Comparison of ENCODE assay signal across 32 mouse cellular contexts in the genomic region with DNA sequence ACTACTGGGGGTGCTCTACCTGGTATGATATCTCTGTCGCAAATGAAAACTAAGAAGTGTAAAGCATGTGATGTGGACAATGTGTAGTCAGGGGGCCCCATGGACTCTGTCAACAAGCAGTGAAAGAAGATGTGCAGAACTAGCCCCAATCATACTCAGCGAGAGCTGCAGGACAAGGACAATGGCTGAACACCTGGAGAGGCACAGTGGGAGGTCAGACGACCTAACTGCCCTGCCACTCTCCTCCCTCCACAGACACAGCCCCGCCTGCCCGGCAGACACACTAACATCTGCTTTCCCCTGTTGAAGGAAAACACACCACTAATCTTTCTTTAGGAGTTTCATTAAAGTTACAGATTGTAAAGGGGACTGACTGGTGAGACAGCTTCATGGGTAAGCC.
DNase-seq lines count a peak whose midpoint lies in the region; ATAC-seq lines count a peak whose summit lies in the region.
"Had no signal": no experiment of that assay in that cellular context is flagged by ENCODE, and none has a peak within 500 bp of the region (broad histone marks: within the 10 kb centered on the region; RNA-seq: fewer than 3 reads in every experiment).

No protein-coding gene starts in this region.

- H3K4me2 ChIP-seq in heart, embryonic 13.5 days: no peak overlapping the region
- H3K4me2 ChIP-seq: embryonic facial prominence, embryonic 15.5 days; limb, embryonic 12.5 days; liver, embryonic 11.5 days; neural tube, embryonic 13.5 days had no signal

- 33% methylated on average over 5 of the region's 5 CpGs for WGBS in heart, embryonic 13.5 days

- peaks cover 20% of the 10 kb centered on the region for H3K4me1 ChIP-seq in heart, embryonic 13.5 days
- H3K4me1 ChIP-seq: embryonic facial prominence, embryonic 15.5 days; midbrain, embryonic 10.5 days; neural tube, embryonic 13.5 days had no signal

- H3K4me3 ChIP-seq in heart, embryonic 13.5 days: no peak overlapping the region
- H3K4me3 ChIP-seq: embryonic facial prominence, embryonic 15.5 days; left cerebral cortex, adult 2 months; limb, embryonic 12.5 days; midbrain, embryonic 10.5 days; myocyte; neural tube, embryonic 13.5 days had no signal

- H3K9me3 ChIP-seq in heart, embryonic 13.5 days: 0 out of 2 replicates have a peak, but pooled peaks cover 4% of the 10 kb centered on the region
- H3K9me3 ChIP-seq: embryonic facial prominence, embryonic 15.5 days; limb, embryonic 12.5 days; midbrain, embryonic 10.5 days; neural tube, embryonic 13.5 days had no signal

- no peaks in the 10 kb centered on the region for H3K27me3 ChIP-seq in heart, embryonic 13.5 days (replicated peaks)
- H3K27me3 ChIP-seq: embryonic facial prominence, embryonic 15.5 days; limb, embryonic 12.5 days; neural tube, embryonic 13.5 days had no signal

- ATAC-seq in heart, embryonic 13.5 days (ENCODE audit: extremely low read depth, insufficient number of reproducible peaks, low FRiP score, low TSS enrichment): no peak
- ATAC-seq: forebrain, embryonic 14.5 days; hindbrain, postnatal 0 days; intestine, embryonic 16.5 days; liver, postnatal 0 days; lung, postnatal 0 days; midbrain, embryonic 16.5 days had no signal

- H3K9ac ChIP-seq in heart, embryonic 13.5 days: no peak overlapping the region
- H3K9ac ChIP-seq: embryonic facial prominence, embryonic 15.5 days; limb, embryonic 12.5 days; liver, postnatal 0 days; neural tube, embryonic 13.5 days had no signal

- peak overlapping the region; percentile 36; the same call in 1 of the 2 replicates for H3K27ac ChIP-seq in heart, embryonic 13.5 days (replicated peaks)
- H3K27ac ChIP-seq: embryonic facial prominence, embryonic 15.5 days; hindbrain, postnatal 0 days; limb, embryonic 12.5 days; midbrain, embryonic 10.5 days; neural tube, embryonic 13.5 days had no signal

- intact Hi-C loops in heart, postnatal 10 days (cut with DNase I): no loop called here

- peak; percentile 20 for DNase-seq in cerebellum, adult 11-12 months
- DNase-seq in cerebellum, adult 8-10 months: no peak
- DNase-seq in heart, postnatal 10 days: no peak
- DNase-seq in ES-CJ7 (ENCODE audit: low read depth, low spot score): peak; percentile 51
- DNase-seq in cerebellum, adult 9-11 months: peak; percentile 11
- no peak for DNase-seq in layer of hippocampus, postnatal 10 days (ENCODE audit: low spot score in 2 of 2)
- DNase-seq in adrenal gland, postnatal 4 days (ENCODE audit: low spot score in 2 of 2): no peak
- DNase-seq: adrenal gland, postnatal 14 days; embryo, embryonic 11 days; gastrocnemius, postnatal 14 days; heart, adult 18-20 months; heart, postnatal 14 days; kidney, adult 9 months; kidney, postnatal 36 days; liver, postnatal 0 days; right cerebral cortex, adult 18-20 months; right cerebral cortex, postnatal 4 days; thymus, postnatal 14 days had no signal

- H3K36me3 ChIP-seq in heart, embryonic 13.5 days: no peaks in the 10 kb centered on the region
- H3K36me3 ChIP-seq: embryonic facial prominence, embryonic 15.5 days; G1E; limb, embryonic 12.5 days; midbrain, embryonic 10.5 days; neural tube, embryonic 13.5 days had no signal

Comparison
In these comparisons a context has a peak if more than half of its experiments do, and no peak if none do; other contexts are left out.
1. DNase-seq: peak in cerebellum, adult 11-12 months (single experiment), ES-CJ7 (single experiment) and cerebellum, adult 9-11 months (single experiment); none in cerebellum, adult 8-10 months (single experiment), heart, postnatal 10 days (0 of 2), layer of hippocampus, postnatal 10 days (0 of 2) and adrenal gland, postnatal 4 days (0 of 2).